Comparison of ENCODE assay signal across 17 mouse cellular contexts in genomic region chr5:75744475-75745045, GRCm38 (mm10).
DNase-seq lines count a peak whose midpoint lies in the region; ATAC-seq and TF ChIP-seq lines count a peak whose summit lies in the region.
"Had no signal": no experiment of that assay in that cellular context is flagged by ENCODE, and none has a peak within 500 bp of the region (broad histone marks: within the 10 kb centered on the region; RNA-seq: fewer than 3 reads in every experiment).

No protein-coding gene starts in this region.

- peak; percentile 61 for TF ChIP-seq EP300 in liver, embryonic 14.5 days (IDR thresholded peaks at IDR 0.05; ENCODE audit: low read depth)

- no peaks in the 10 kb centered on the region for H3K4me1 ChIP-seq in kidney, postnatal 0 days (replicated peaks; ENCODE audit: insufficient read depth, low read length)
- H3K4me1 ChIP-seq in kidney, embryonic 14.5 days (ENCODE audit: control insufficient read depth, insufficient read depth, low read length), result no peaks in the 10 kb centered on the region; the same call in 1 of the 2 replicates
- H3K4me1 ChIP-seq in G1E (ENCODE audit: insufficient read depth, low read depth, low read length), result peaks cover 39% of the 10 kb centered on the region
- peaks cover 0 to 7% of the 10 kb centered on the region in 2 experiments; a peak in 3 of 4 replicates for H3K4me1 ChIP-seq in liver, embryonic 14.5 days (replicated peaks; ENCODE audit: control insufficient read depth in 2 of 2, insufficient read depth in 2 of 2, low read length in 1 of 2)
- H3K4me1 ChIP-seq: embryonic facial prominence, embryonic 15.5 days had no signal

- H3K4me3 ChIP-seq in kidney, postnatal 0 days (replicated peaks; ENCODE audit: low read depth, low read length), result no peak overlapping the region
- no peak overlapping the region for H3K4me3 ChIP-seq in kidney, embryonic 14.5 days (ENCODE audit: low read length)
- no peak overlapping the region for H3K4me3 ChIP-seq in G1E (ENCODE audit: low read depth, low read length)
- no peak overlapping the region for H3K4me3 ChIP-seq in liver, embryonic 14.5 days (ENCODE audit: insufficient read depth in 1 of 2, low read depth in 2 of 2, low read length in 2 of 2)
- H3K4me3 ChIP-seq: embryonic facial prominence, embryonic 15.5 days; gastrocnemius, adult 2 months had no signal

- no peak for TF ChIP-seq CTCF in kidney, postnatal 0 days (IDR thresholded peaks at IDR 0.05; ENCODE audit: low read depth)
- no peak for TF ChIP-seq CTCF in G1E (IDR thresholded peaks at IDR 0.05; ENCODE audit: low read depth, low read length)
- TF ChIP-seq CTCF in liver, embryonic 14.5 days (IDR thresholded peaks at IDR 0.05; ENCODE audit: low read depth), result no peak

- H3K9me3 ChIP-seq in kidney, postnatal 0 days (replicated peaks; ENCODE audit: low read length), result no peaks in the 10 kb centered on the region
- H3K9me3 ChIP-seq in kidney, embryonic 14.5 days (ENCODE audit: control insufficient read depth, low read length), result no peaks in the 10 kb centered on the region
- no peaks in the 10 kb centered on the region for H3K9me3 ChIP-seq in G1E (replicated peaks)
- no peaks in the 10 kb centered on the region for H3K9me3 ChIP-seq in liver, embryonic 14.5 days (ENCODE audit: control insufficient read depth, low read length)
- H3K9me3 ChIP-seq: embryonic facial prominence, embryonic 15.5 days had no signal

- no peaks in the 10 kb centered on the region for H3K36me3 ChIP-seq in kidney, postnatal 0 days (ENCODE audit: insufficient read depth, low read length)
- H3K36me3 ChIP-seq in kidney, embryonic 14.5 days (ENCODE audit: control insufficient read depth, insufficient read depth, low read length), result no peaks in the 10 kb centered on the region
- H3K36me3 ChIP-seq in G1E (replicated peaks), result no peaks in the 10 kb centered on the region
- H3K36me3 ChIP-seq in liver, embryonic 14.5 days (replicated peaks; ENCODE audit: control insufficient read depth, insufficient read depth, low read depth), result no peaks in the 10 kb centered on the region
- H3K36me3 ChIP-seq: embryonic facial prominence, embryonic 15.5 days had no signal

- ATAC-seq in kidney, postnatal 0 days (replicated peaks; ENCODE audit: low FRiP score, low read depth), result no peak
- no peak for ATAC-seq in kidney, embryonic 14.5 days (ENCODE audit: low FRiP score, low TSS enrichment)
- peak; percentile 60 for ATAC-seq in G1E (ENCODE audit: extremely low read depth, insufficient number of reproducible peaks, low FRiP score, poor library complexity, severe bottlenecking)
- peak; percentile 86 to 91 for ATAC-seq in hematopoietic stem cell, adult 5-6 weeks (replicated peaks in 1 of 2; ENCODE audit: insufficient read depth in 1 of 2, low FRiP score in 2 of 2, low TSS enrichment in 1 of 2, low read depth in 1 of 2, poor library complexity in 2 of 2, severe bottlenecking in 2 of 2)
- ATAC-seq in liver, embryonic 14.5 days (ENCODE audit: insufficient read depth), result peak; percentile 41; the same call in 1 of the 2 replicates
- ATAC-seq: forebrain, embryonic 14.5 days had no signal

- H3K27me3 ChIP-seq in kidney, postnatal 0 days (ENCODE audit: insufficient read depth, low read length), result no peaks in the 10 kb centered on the region
- no peaks in the 10 kb centered on the region for H3K27me3 ChIP-seq in kidney, embryonic 14.5 days (ENCODE audit: control insufficient read depth, insufficient read depth, low read length)
- H3K27me3 ChIP-seq in G1E (ENCODE audit: insufficient read depth, low read length), result no peaks in the 10 kb centered on the region
- no peaks in the 10 kb centered on the region for H3K27me3 ChIP-seq in liver, embryonic 14.5 days (ENCODE audit: control insufficient read depth, insufficient read depth, low read length)
- H3K27me3 ChIP-seq: embryonic facial prominence, embryonic 15.5 days had no signal

- no peak overlapping the region for H3K9ac ChIP-seq in kidney, postnatal 0 days (ENCODE audit: low read depth, low read length)
- H3K9ac ChIP-seq in kidney, embryonic 14.5 days (ENCODE audit: low read depth, low read length), result no peak overlapping the region
- no peak overlapping the region for H3K9ac ChIP-seq in liver, embryonic 14.5 days (replicated peaks)
- H3K9ac ChIP-seq: embryonic facial prominence, embryonic 15.5 days had no signal

- WGBS in kidney, postnatal 0 days, result 16% methylated on average over 6 of the region's 6 CpGs
- WGBS in kidney, embryonic 14.5 days, result 27% methylated on average over 6 of the region's 6 CpGs
- 3% methylated on average over 6 of the region's 6 CpGs for WGBS in liver, embryonic 14.5 days (ENCODE audit: insufficient replicate concordance)

- H3K27ac ChIP-seq in kidney, postnatal 0 days, result no peak overlapping the region
- no peak overlapping the region for H3K27ac ChIP-seq in kidney, embryonic 14.5 days (ENCODE audit: low read depth, low read length)
- no peak overlapping the region for H3K27ac ChIP-seq in liver, embryonic 14.5 days
- H3K27ac ChIP-seq: embryonic facial prominence, embryonic 15.5 days; gastrocnemius, adult 2 months; stomach, postnatal 0 days had no signal

- no peak overlapping the region for H3K4me2 ChIP-seq in kidney, postnatal 0 days (ENCODE audit: low read length)
- H3K4me2 ChIP-seq in kidney, embryonic 14.5 days (replicated peaks; ENCODE audit: low read depth, low read length), result no peak overlapping the region
- no peak overlapping the region for H3K4me2 ChIP-seq in liver, embryonic 14.5 days (ENCODE audit: low read depth)
- H3K4me2 ChIP-seq: embryonic facial prominence, embryonic 15.5 days had no signal

- peak; percentile 53 for DNase-seq in kidney, postnatal 0 days (ENCODE audit: low spot score)
- DNase-seq in G1E (ENCODE audit: low spot score), result peak; percentile 25
- DNase-seq in liver, embryonic 14.5 days (ENCODE audit: low read depth in 3 of 3, low spot score in 3 of 3), result no peak
- DNase-seq in cerebellum, postnatal 36 days, result no peak
- DNase-seq in gastrocnemius, postnatal 10 days, result no peak
- DNase-seq: adrenal gland, postnatal 14 days; cerebellum, postnatal 25 days; gastrocnemius, adult 2 months; heart, postnatal 14 days; kidney, adult 2 months; lung, adult 18-20 months; thymus, postnatal 25 days had no signal

Comparison
In these comparisons a context has a peak if more than half of its experiments do, and no peak if none do; other contexts are left out.
1. ATAC-seq: peak in G1E (single experiment), hematopoietic stem cell, adult 5-6 weeks (2 of 2) and liver, embryonic 14.5 days (single experiment); none in kidney, postnatal 0 days (single experiment) and kidney, embryonic 14.5 days (single experiment).
2. DNase-seq: peak in kidney, postnatal 0 days (single experiment) and G1E (single experiment); none in liver, embryonic 14.5 days (0 of 3), cerebellum, postnatal 36 days (0 of 2) and gastrocnemius, postnatal 10 days (single experiment).